Mouse (Mus musculus) limb, embryonic 12.5 days (tissue): ENCODE results near the gene Mtch2. TPM values are rescaled to one million over a fixed set of nuclear protein-coding genes. Genes with fewer than 3 reads are reported as not detected.
"Not testable (repeated sequence)": the region's sequence is repeated elsewhere in the genome, so short reads cannot be mapped to it uniquely, and the experiment has no call there.

Source experiments
- ATAC-seq: fragments of 200-750 bp; cut with Nextera tagmentation; 2 replicates; pipeline ENCODE4 v1.8.0; 2017; ENCODE audit warnings: low read depth, moderate TSS enrichment; ENCODE audit not compliant: insufficient number of reproducible peaks, insufficient read depth, low FRiP score, low TSS enrichment
- H3K27ac ChIP-seq: fragments of 300-500 bp; sonication (generic); 2 replicates; pipeline ENCODE4 v1.5.1; 2016; ENCODE audit warnings: mild to moderate bottlenecking, moderate library complexity
- H3K27me3 ChIP-seq: fragments of 300-500 bp; sonication (generic); 2 replicates; pipeline ENCODE4 v1.6.1; 2016; ENCODE audit warnings: mild to moderate bottlenecking, moderate library complexity
- H3K36me3 ChIP-seq: fragments of 300-500 bp; sonication (generic); 2 replicates; pipeline ENCODE4 v1.6.1; 2016; ENCODE audit warnings: mild to moderate bottlenecking, moderate library complexity
- H3K4me1 ChIP-seq: fragments of 300-500 bp; sonication (generic); replicated peaks from 2 replicates; pipeline ENCODE4 v1.6.1; 2016
- H3K4me2 ChIP-seq: fragments of 300-500 bp; sonication (generic); 2 replicates; pipeline ENCODE4 v1.6.1; 2016; ENCODE audit warnings: mild to moderate bottlenecking, moderate library complexity
- H3K4me3 ChIP-seq: fragments of 300-500 bp; sonication (generic); replicated peaks from 2 replicates; pipeline ENCODE4 v1.5.1; 2016; ENCODE audit warnings: mild to moderate bottlenecking
- H3K9ac ChIP-seq: fragments of 300-500 bp; sonication (generic); replicated peaks from 2 replicates; pipeline ENCODE4 v1.6.1; 2016; ENCODE audit warnings: mild to moderate bottlenecking, moderate library complexity
- H3K9me3 ChIP-seq: fragments of 300-500 bp; sonication (generic); 2 replicates; pipeline ENCODE4 v1.6.1; 2016; ENCODE audit warnings: mild to moderate bottlenecking, moderate library complexity
- WGBS: fragments of 180-500 bp; shearing (Covaris S2); methylation state at CpG from one replicate; pipeline ENCODE4 v1.1.7; 2016; 5-methylcytosine and 5-hydroxymethylcytosine counted together
- polyA plus RNA-seq: library from polyadenylated mRNA; unstranded; fragments of >200 nt; fragmentation: Nextera tagmentation; extraction: Ambion mirVana; gene quantifications from 2 replicates; pipeline ENCODE4 v1.2.1, GENCODE M21; 2016

The Mtch2 gene
- polyA plus RNA-seq, 1 experiment from 2014 or later: 195 TPM

DNA sequence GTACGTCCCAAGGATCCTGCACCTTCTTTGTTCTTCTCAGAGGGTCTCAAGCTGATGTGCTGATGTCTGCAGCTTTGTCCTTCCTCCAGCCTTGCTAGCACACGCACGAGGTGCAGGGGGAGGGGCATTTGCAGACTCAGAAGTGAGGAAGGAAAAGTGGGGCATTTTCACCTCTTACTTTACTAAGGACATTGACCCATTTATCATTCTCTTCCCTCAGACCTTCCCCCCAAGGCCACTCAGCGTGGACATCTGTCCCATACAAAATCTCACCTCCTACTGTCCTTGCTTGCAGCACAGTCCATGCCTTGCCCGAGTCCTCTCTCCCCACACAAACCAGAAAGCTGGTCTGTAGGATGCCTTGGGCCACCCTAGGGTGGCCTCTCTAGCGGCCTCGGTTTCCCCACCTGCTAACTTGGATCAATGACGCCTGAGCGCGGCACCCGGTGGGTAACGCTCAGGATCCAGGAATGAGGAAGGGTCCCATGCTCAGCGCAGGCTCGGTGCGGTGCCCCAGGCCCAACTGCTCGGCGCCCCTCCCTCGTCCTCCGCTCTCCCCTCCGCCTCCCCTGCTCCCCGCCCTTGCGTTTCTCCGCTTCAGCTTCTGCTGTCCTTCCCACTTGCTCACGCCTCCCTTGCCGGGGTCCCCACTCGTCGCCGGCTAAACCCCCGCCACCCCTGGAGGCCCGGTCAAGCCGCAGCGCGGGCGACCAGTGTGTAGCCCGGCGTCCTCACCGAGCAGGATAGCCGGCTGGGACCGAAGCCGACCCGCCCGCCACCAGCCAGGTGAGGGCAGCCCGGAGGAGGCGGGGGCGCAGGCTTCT lies 38.5 kb downstream of the Mtch2 start, which contains the start of gene C1qtnf4:
Gene C1qtnf4, plus strand, starts transcription at position 643 of the 824 bp plus-strand sequence.
- no peak within 1 kb of the TSS for H3K27ac ChIP-seq
- H3K4me2 ChIP-seq: peak within 1 kb of the TSS; percentile 94
- ATAC-seq: peak; percentile 41
- peaks cover 28% of the 10 kb centered on the region for H3K4me1 ChIP-seq
- H3K4me3 ChIP-seq: peak within 1 kb of the TSS; percentile 64
- WGBS: 2% methylated on average over 45 of the region's 45 CpGs
- peaks cover 77% of the 10 kb centered on the region for H3K27me3 ChIP-seq
- H3K9ac ChIP-seq: peak within 1 kb of the TSS; percentile 73
- no peaks in the 10 kb centered on the region for H3K9me3 ChIP-seq
- no peaks in the 10 kb centered on the region for H3K36me3 ChIP-seq

DNA sequence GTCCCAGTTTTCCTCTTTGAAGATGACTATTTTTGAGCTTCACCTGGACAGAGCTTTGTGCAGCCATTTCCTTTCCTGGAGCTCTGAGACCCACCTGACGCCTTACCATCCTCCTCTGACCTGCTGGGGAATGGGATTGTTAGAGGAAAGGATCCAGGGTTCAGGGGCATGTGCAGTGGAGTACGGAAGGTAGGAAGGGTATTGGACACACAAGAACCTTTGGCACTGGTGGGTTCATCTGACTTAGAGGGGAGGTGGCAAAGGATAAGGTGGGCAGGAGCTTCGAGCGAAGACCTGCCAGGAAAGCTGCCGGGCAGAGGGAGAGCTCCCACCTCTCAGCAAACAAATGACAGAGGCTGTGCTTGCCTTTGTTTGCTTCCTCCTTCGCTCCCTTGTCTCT lies 39.5 kb downstream of the Mtch2 start:
- H3K27ac ChIP-seq: no peak overlapping the region
- 45% methylated on average over 6 of the region's 6 CpGs for WGBS
- no peaks in the 10 kb centered on the region for H3K9me3 ChIP-seq
- ATAC-seq: no peak
- H3K9ac ChIP-seq: no peak overlapping the region
- H3K4me2 ChIP-seq: peak overlapping the region; percentile 94
- H3K36me3 ChIP-seq: no peaks in the 10 kb centered on the region
- peaks cover 75% of the 10 kb centered on the region for H3K27me3 ChIP-seq
- peak overlapping the region; percentile 64 for H3K4me3 ChIP-seq
- H3K4me1 ChIP-seq: peaks cover 32% of the 10 kb centered on the region

DNA sequence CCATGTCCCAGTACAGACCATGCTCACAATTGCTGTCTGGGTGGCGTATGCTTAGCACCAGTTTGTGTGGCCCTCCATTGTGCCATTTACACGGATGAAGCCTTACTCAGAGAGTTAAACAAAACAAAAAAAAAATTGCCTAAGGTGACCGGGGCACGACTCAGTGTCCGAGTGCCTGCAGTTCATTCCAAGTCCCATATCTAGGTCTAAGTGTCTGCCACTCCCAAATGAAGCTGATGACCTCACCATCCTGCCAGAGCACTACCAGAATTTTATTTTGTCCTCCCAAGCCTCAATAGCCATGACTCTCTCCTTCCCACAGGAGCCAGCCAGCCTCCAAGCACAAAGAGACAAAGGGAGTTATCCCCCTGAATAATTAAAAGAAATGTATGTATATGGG lies 40.7 kb downstream of the Mtch2 start:
- Histone ChIP-seq H3K4me2 (no peak overlapping the region), H3K4me3 (no peak overlapping the region), H3K4me1 (peaks cover 32% of the 10 kb centered on the region), H3K36me3 (peaks cover 9% of the 10 kb centered on the region; the same call in 1 of the 2 replicates), H3K27me3 (peaks cover 70% of the 10 kb centered on the region), H3K27ac (no peak overlapping the region), H3K9me3 (no peaks in the 10 kb centered on the region), H3K9ac (no peak overlapping the region)
- WGBS: 82% methylated on average over 5 of the region's 5 CpGs
- no peak for ATAC-seq

DNA sequence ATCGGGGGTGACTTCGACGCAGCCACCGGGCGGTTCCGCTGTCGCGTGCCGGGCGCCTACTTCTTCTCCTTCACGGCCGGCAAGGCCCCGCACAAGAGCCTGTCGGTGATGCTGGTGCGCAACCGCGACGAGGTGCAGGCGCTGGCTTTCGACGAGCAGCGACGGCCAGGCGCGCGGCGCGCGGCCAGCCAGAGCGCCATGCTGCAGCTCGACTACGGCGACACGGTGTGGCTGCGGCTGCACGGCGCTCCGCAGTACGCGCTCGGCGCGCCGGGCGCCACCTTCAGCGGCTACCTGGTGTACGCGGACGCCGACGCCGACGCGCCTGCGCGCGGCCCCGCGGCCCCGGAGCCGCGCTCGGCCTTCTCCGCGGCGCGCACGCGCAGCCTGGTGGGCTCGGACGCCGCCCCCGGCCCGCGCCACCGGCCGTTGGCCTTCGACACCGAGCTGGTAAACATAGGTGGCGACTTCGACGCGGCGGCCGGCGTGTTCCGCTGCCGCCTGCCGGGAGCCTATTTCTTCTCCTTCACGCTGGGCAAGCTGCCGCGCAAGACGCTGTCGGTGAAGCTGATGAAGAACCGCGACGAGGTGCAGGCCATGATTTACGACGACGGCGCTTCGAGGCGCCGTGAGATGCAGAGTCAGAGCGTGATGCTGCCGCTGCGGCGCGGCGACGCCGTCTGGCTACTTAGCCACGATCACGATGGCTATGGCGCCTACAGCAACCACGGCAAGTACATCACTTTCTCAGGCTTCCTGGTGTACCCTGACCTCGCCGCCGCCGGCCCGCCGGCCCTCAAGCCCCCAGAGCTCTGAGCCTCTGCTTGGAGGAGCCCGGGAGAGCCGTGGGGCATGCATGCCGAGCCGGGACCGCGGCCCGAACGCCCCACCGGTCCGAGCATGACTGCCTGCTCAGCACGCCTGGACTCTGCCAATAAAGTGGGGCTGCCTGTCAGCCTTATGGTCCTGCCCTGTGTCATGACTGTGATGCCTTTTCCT lies 42.9 kb downstream of the Mtch2 start:
- H3K27ac ChIP-seq: 0 out of 2 replicates have a peak overlapping the region, but pooled peaks have one; percentile 50
- H3K9ac ChIP-seq: peak overlapping the region; percentile 74
- peaks cover 24% of the 10 kb centered on the region; the same call in 1 of the 2 replicates for H3K36me3 ChIP-seq
- 3% methylated on average over 133 of the region's 133 CpGs for WGBS
- peak; percentile 62 for ATAC-seq
- H3K27me3 ChIP-seq: peaks cover 59% of the 10 kb centered on the region
- H3K9me3 ChIP-seq: no peaks in the 10 kb centered on the region
- peaks cover 29% of the 10 kb centered on the region for H3K4me1 ChIP-seq
- peak overlapping the region; percentile 80 for H3K4me2 ChIP-seq
- peak overlapping the region; percentile 54 for H3K4me3 ChIP-seq

DNA sequence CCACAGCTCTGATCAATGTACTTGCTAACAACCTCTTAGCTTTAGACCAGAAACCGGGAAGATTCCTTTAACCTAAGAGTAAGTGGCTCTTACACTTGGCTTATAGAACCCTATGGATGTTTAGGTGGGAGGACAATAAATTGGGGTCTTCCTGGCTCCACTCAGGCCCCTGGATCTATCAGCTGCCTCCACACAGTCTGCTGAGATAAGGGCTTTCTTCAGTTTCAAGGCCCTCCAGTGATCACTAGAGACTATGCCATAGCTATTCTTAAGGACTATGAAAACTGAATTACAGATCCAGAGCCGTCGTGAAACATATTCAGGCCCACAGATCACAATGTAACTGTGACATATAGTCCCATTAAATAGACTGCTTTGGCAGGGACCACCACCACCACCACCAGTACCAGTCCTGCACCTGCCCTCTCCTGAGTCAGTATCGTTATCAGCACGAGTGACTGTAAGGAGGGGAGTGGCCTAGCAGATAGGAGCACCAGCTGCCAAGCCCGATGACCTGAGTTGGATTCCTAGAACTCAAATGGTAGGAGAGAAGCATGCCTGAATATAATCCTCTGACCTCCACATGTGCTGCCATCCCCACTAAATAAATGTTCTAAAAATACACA lies 46.8 kb downstream of the Mtch2 start:
- WGBS: 91% methylated on average over 6 of the region's 6 CpGs
- no peak overlapping the region for H3K4me3 ChIP-seq
- no peak overlapping the region for H3K27ac ChIP-seq
- no peaks in the 10 kb centered on the region for H3K9me3 ChIP-seq
- peaks cover 15% of the 10 kb centered on the region; the same call in 1 of the 2 replicates for H3K4me1 ChIP-seq
- H3K27me3 ChIP-seq: peaks cover 20% of the 10 kb centered on the region
- H3K9ac ChIP-seq: no peak overlapping the region
- no peak overlapping the region for H3K4me2 ChIP-seq
- H3K36me3 ChIP-seq: peaks cover 62% of the 10 kb centered on the region
- ATAC-seq: no peak

DNA sequence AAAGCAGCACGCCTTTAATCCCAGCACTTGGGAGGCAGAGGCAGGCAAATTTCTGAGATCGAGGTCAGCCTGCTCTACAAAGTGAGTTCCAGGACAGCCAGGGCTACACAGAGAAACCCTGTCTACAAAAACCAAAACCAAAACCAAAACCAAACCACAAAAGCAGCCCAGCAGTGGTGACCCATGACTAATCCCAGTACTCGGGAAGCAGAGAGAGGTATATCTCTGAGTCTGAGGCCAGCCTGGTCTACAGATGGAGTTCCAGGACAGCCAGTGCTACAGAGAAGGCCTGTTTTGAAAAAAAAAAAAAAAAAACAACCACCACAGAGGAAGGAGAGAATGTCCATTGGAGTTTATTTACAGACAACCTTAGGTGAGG lies 47.3 kb downstream of the Mtch2 start:
- Histone ChIP-seq H3K4me1 (peaks cover 12% of the 10 kb centered on the region; the same call in 1 of the 2 replicates), H3K27me3 (peaks cover 15% of the 10 kb centered on the region), H3K36me3 (peaks cover 67% of the 10 kb centered on the region)
- H3K9me3 ChIP-seq, H3K27ac ChIP-seq, H3K4me3 ChIP-seq, H3K4me2 ChIP-seq, H3K9ac ChIP-seq, ATAC-seq: not testable (repeated sequence)
- WGBS: 92% methylated on average over 3 of the region's 3 CpGs

DNA sequence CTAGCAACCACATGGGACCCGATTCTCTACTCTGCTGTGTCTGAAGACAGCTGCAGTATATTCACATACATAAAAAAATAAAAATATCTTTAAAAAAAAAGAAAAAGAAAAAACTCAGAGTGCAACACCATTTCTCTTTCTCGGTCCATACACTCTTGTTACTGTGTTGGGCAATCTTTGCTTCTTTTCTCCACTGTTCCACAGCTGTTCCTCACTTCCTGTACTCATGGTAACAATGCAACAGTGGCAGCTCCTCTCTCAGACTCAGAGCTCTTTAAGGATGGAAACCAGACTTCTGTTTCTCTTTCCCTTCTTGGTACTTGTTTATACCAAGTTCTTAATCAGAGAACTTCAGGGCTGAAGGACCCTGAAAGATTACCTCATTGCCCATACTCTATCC lies 56.4 kb downstream of the Mtch2 start:
- H3K9ac ChIP-seq: peak overlapping the region; percentile 93
- ATAC-seq: no peak

DNA sequence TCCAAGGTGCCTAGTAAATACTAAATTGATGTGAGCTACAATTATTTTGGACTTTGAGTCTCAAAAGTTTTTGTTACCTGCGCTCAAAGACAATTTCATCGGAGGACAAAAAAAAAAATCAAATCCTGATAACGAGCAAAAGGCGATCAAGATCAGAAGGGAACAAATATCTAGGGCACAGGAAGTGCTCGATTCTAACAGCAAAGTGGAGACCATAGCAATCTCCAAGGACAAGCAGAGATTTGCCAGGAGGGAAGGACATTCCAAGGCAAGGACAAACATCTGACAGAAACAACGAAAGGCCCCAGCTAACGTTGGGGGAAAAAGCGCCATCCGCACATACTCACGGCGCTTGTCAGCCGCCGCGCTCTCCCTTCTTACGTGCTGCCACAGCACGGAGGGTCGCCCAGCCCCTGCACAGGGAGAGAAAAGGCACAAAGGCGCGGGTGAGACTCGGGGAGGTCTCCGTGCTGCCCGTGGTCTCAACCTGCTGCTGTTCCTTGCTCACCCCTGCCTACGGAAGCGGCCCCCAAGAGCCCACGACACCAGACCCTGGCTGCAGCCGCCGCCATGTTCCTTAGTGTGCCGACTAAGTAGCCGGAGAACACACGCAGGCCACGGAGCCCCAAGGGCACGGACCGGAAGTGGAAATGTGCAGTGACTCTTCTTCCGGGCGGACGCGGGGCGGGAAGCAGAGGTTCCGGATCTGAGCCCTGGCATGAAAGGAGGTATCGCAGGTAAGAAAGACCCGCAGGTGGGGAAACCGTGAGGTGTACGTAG lies 57.3 kb downstream of the Mtch2 start, which contains the start of the genes Kbtbd4 and Ndufs3:
Gene Kbtbd4, plus strand, starts transcription at position 665 of the 780 bp plus-strand sequence.
Gene Ndufs3, minus strand, starts transcription at position 752 of the 780 bp plus-strand sequence.
- WGBS: under 1% methylated on average over 43 of the region's 43 CpGs
- Histone ChIP-seq H3K4me2 (peak within 1 kb of the TSS; percentile 78), H3K36me3 (peaks cover 65% of the 10 kb centered on the region), H3K27ac (peak within 1 kb of the TSS; percentile 93), H3K4me1 (peaks cover 21% of the 10 kb centered on the region), H3K9me3 (no peaks in the 10 kb centered on the region), H3K9ac (peak within 1 kb of the TSS; percentile 93), H3K27me3 (no peaks in the 10 kb centered on the region), H3K4me3 (peak within 1 kb of the TSS; percentile 88)
- peak; percentile 91 for ATAC-seq

More for the DNA sequence above, 56.4 kb downstream of the Mtch2 start:
- peak overlapping the region; percentile 88 for H3K4me3 ChIP-seq
- peaks cover 21% of the 10 kb centered on the region for H3K4me1 ChIP-seq
- no peaks in the 10 kb centered on the region for H3K9me3 ChIP-seq
- H3K36me3 ChIP-seq: peaks cover 65% of the 10 kb centered on the region
- no peaks in the 10 kb centered on the region for H3K27me3 ChIP-seq
- WGBS: 91% methylated on average over 2 of the region's 2 CpGs
- peak overlapping the region; percentile 78 for H3K4me2 ChIP-seq
- no peak overlapping the region for H3K27ac ChIP-seq

DNA sequence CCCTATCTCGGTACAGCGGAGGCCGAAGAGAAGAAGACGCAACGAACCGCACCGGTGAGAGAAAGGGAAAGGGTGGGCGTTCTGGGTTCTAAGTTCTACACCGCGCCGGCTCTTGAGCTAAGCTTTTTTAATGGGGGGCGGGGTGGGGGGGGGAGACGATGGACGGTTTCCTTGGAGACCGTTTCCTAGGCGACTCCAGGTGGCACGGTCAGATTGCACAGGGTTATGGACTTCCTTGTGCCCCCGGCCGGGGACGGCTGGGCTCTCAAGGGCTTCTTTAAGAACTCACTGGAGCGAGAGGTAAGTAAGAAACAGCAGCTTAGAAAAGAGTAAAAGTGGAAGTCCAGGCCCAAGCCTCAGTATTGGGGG lies 57.9 kb downstream of the Mtch2 start:
- peaks cover 21% of the 10 kb centered on the region for H3K4me1 ChIP-seq
- peak; percentile 77 for ATAC-seq
- H3K4me3 ChIP-seq: peak overlapping the region; percentile 88

DNA sequence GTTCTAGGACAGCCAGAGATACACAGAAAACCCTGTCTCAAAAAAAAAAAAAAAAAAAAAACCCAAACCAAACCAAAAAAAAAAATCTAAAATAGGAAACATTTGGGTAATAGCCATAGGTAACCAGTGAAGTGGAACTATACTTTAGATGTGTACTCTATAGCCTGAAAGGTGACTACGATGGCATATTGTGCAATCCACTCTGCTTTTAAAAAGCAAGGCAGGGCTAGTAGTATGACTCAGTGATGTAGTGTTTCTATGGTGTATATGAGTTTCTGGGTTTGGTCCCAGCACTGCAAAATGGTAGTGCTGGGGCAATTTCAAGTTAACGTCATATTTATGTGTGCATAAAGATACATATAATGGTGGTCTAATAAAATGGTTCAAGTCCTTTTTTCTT lies 59.8 kb downstream of the Mtch2 start:
- H3K9ac ChIP-seq: no peak overlapping the region
- H3K27me3 ChIP-seq: no peaks in the 10 kb centered on the region
- peaks cover 67% of the 10 kb centered on the region for H3K36me3 ChIP-seq
- H3K9me3 ChIP-seq: no peaks in the 10 kb centered on the region
- no peak for ATAC-seq
- 96% methylated on average over 2 of the region's 2 CpGs for WGBS
- no peak overlapping the region for H3K4me3 ChIP-seq
- no peak overlapping the region for H3K27ac ChIP-seq
- no peak overlapping the region for H3K4me2 ChIP-seq
- peaks cover 21% of the 10 kb centered on the region for H3K4me1 ChIP-seq

More for the DNA sequence above, 57.9 kb downstream of the Mtch2 start:
- 1% methylated on average over 21 of the region's 21 CpGs for WGBS
- Histone ChIP-seq H3K27ac (peak overlapping the region; percentile 93), H3K27me3 (no peaks in the 10 kb centered on the region), H3K9ac (peak overlapping the region; percentile 93), H3K36me3 (peaks cover 65% of the 10 kb centered on the region), H3K9me3 (no peaks in the 10 kb centered on the region), H3K4me2 (peak overlapping the region; percentile 78)
